Mouse (Mus musculus): ENCODE results near the gene Kcmf1. TPM values are rescaled to one million over a fixed set of nuclear protein-coding genes. Genes with fewer than 3 reads are reported as not detected.

Kcmf1 gene
- total RNA-seq (2014; rRNA removed) (66.5 and 76.9 TPM in 2 replicates), polyA plus RNA-seq (2015; fragmentation: Nextera tagmentation; extraction: Ambion mirVana) (50.1 and 51.0 TPM in 2 replicates)

GRCm38 (mm10) chr6:72899781-72900681, at the start of gene Kcmf1:
Gene Kcmf1, minus strand, starts transcription at chr6:72899979.
- Histone ChIP-seq H3K27me3 (ENCODE audit: insufficient read depth, low read length) (no peaks in the 10 kb centered on the region), H3K36me3 (ENCODE audit: insufficient read depth, low read length) (no peaks in the 10 kb centered on the region), H3K4me3 (ENCODE audit: low read length) (peak within 1 kb of the TSS; percentile 98), H3K9me3 (ENCODE audit: low read length) (no peaks in the 10 kb centered on the region), H3K4me2 (ENCODE audit: low read depth, low read length) (peak within 1 kb of the TSS; percentile 67), H3K4me1 (ENCODE audit: insufficient read depth, low read length) (peaks cover 5% of the 10 kb centered on the region; the same call in 1 of the 2 replicates), H3K27ac (peak within 1 kb of the TSS; percentile 98), H3K9ac (replicated peaks; ENCODE audit: low read length) (peak within 1 kb of the TSS; percentile 100)
- WGBS = under 1% methylated on average over 72 of the region's 113 CpGs
- ATAC-seq (peak; percentile 86), DNase-seq (ENCODE audit: low spot score) (peak; percentile 80)
- no peak for TF ChIP-seq CTCF (IDR thresholded peaks at IDR 0.05; ENCODE audit: low read depth)

- DNase-seq (ENCODE audit: low spot score) = no peak
- Histone ChIP-seq H3K27me3 (ENCODE audit: insufficient read depth, low read length) (no peaks in the 10 kb centered on the region), H3K27ac (no peak overlapping the region), H3K4me1 (ENCODE audit: insufficient read depth, low read length) (no peaks in the 10 kb centered on the region), H3K4me2 (ENCODE audit: low read depth, low read length) (no peak overlapping the region), H3K9me3 (ENCODE audit: low read length) (no peaks in the 10 kb centered on the region), H3K36me3 (ENCODE audit: insufficient read depth, low read length) (no peaks in the 10 kb centered on the region), H3K4me3 (ENCODE audit: low read length) (no peak overlapping the region), H3K9ac (replicated peaks; ENCODE audit: low read length) (no peak overlapping the region)
- no peak for ATAC-seq
- TF ChIP-seq CTCF (IDR thresholded peaks at IDR 0.05; ENCODE audit: low read depth) = no peak
- 84% methylated on average over 9 of the region's 9 CpGs for WGBS
Measured at GRCm38 (mm10) chr6:72949161-72949756, 49.5 kb upstream of the Kcmf1 start.

- Histone ChIP-seq H3K4me3 (ENCODE audit: low read length) (no peak overlapping the region), H3K27ac (no peak overlapping the region), H3K4me2 (ENCODE audit: low read depth, low read length) (no peak overlapping the region), H3K27me3 (ENCODE audit: insufficient read depth, low read length) (no peaks in the 10 kb centered on the region), H3K9ac (replicated peaks; ENCODE audit: low read length) (no peak overlapping the region), H3K9me3 (ENCODE audit: low read length) (no peaks in the 10 kb centered on the region), H3K36me3 (ENCODE audit: insufficient read depth, low read length) (no peaks in the 10 kb centered on the region), H3K4me1 (ENCODE audit: insufficient read depth, low read length) (no peaks in the 10 kb centered on the region)
- WGBS = 89% methylated on average over 3 of the region's 3 CpGs
- no peak for DNase-seq (ENCODE audit: low spot score)
- ATAC-seq = no peak
- no peak for TF ChIP-seq CTCF (IDR thresholded peaks at IDR 0.05; ENCODE audit: low read depth)
Measured at GRCm38 (mm10) chr6:72948392-72948791, 48.6 kb upstream of the Kcmf1 start.

DNA sequence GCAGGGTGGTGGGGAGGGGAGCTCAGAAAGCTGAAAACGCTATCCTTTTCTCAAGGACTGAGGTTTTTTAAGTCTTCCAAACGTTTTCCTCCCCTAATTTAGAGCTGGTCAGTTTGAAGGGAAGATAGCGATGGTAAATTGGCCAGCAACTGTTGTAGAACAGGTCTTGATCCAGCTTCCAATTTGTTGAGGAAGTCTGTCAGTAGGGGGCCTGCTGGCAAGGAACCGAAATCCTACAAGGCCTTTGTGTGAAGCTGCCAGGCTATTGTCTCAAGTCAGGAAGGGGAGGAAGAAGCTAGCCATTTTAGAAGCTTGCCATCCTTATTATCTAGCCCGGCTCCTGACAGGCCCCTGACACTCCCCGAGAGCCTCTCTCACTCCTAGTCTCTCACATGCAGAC, 48.2 kb upstream of the Kcmf1 start:
- DNase-seq (ENCODE audit: low spot score) (peak; percentile 42), ATAC-seq (no peak)
- Histone ChIP-seq H3K9me3 (ENCODE audit: low read length) (no peaks in the 10 kb centered on the region), H3K27ac (no peak overlapping the region), H3K27me3 (ENCODE audit: insufficient read depth, low read length) (no peaks in the 10 kb centered on the region), H3K4me2 (ENCODE audit: low read depth, low read length) (no peak overlapping the region), H3K4me3 (ENCODE audit: low read length) (no peak overlapping the region), H3K4me1 (ENCODE audit: insufficient read depth, low read length) (no peaks in the 10 kb centered on the region), H3K9ac (replicated peaks; ENCODE audit: low read length) (no peak overlapping the region), H3K36me3 (ENCODE audit: insufficient read depth, low read length) (no peaks in the 10 kb centered on the region)
- no peak for TF ChIP-seq CTCF (IDR thresholded peaks at IDR 0.05; ENCODE audit: low read depth)
- WGBS = 35% methylated on average over 6 of the region's 6 CpGs

DNA sequence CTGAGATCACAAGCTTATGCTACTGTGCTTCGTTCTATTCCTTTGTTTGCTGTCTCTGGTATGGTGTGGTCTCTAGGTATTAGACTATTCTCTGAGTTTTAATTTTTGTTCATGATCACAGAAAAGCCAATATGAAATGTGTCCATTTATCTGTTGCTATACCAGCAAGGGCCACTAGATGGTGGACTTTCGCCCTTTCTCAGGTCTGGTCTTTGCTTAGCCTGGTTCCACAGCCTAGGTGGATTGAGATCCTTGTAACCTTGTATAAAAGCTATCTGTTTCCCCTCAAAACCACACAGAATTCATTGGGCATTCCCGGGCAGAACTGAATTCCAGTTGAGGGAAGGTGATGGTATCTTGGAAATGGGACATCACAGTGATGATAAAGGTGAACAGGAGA, 40.7 kb upstream of the Kcmf1 start:
- H3K4me3 ChIP-seq (ENCODE audit: low read length) = no peak overlapping the region
- DNase-seq (ENCODE audit: low spot score) = peak; percentile 84
- peak; percentile 95 for TF ChIP-seq CTCF (IDR thresholded peaks at IDR 0.05; ENCODE audit: low read depth)
- ATAC-seq = peak; percentile 76
- no peak overlapping the region for H3K9ac ChIP-seq (replicated peaks; ENCODE audit: low read length)
- WGBS = 12% methylated on average over 3 of the region's 3 CpGs
- no peaks in the 10 kb centered on the region for H3K4me1 ChIP-seq (ENCODE audit: insufficient read depth, low read length)
- H3K9me3 ChIP-seq (ENCODE audit: low read length) = no peaks in the 10 kb centered on the region
- H3K27ac ChIP-seq = no peak overlapping the region
- H3K27me3 ChIP-seq (ENCODE audit: insufficient read depth, low read length) = no peaks in the 10 kb centered on the region
- no peak overlapping the region for H3K4me2 ChIP-seq (ENCODE audit: low read depth, low read length)
- H3K36me3 ChIP-seq (ENCODE audit: insufficient read depth, low read length) = no peaks in the 10 kb centered on the region

GRCm38 (mm10) chr6:72937859-72938258, 38.1 kb upstream of the Kcmf1 start:
- DNase-seq (ENCODE audit: low spot score) (no peak), ATAC-seq (no peak)
- Histone ChIP-seq H3K4me2 (ENCODE audit: low read depth, low read length) (no peak overlapping the region), H3K27me3 (ENCODE audit: insufficient read depth, low read length) (no peaks in the 10 kb centered on the region), H3K4me1 (ENCODE audit: insufficient read depth, low read length) (no peaks in the 10 kb centered on the region), H3K9ac (replicated peaks; ENCODE audit: low read length) (no peak overlapping the region), H3K9me3 (ENCODE audit: low read length) (no peaks in the 10 kb centered on the region), H3K27ac (no peak overlapping the region), H3K4me3 (ENCODE audit: low read length) (no peak overlapping the region), H3K36me3 (ENCODE audit: insufficient read depth, low read length) (no peaks in the 10 kb centered on the region)
- WGBS = 81% methylated on average over 5 of the region's 5 CpGs
- TF ChIP-seq CTCF (IDR thresholded peaks at IDR 0.05; ENCODE audit: low read depth) = no peak
